Mouse (Mus musculus): ENCODE measurements at regions not wholly inside any gene's neighbourhood (a gene's known extent, or its start where the extent isn't known, plus 50 kb on each side); places are given as distances from the start of the nearest gene placed in this dataset.

DNA sequence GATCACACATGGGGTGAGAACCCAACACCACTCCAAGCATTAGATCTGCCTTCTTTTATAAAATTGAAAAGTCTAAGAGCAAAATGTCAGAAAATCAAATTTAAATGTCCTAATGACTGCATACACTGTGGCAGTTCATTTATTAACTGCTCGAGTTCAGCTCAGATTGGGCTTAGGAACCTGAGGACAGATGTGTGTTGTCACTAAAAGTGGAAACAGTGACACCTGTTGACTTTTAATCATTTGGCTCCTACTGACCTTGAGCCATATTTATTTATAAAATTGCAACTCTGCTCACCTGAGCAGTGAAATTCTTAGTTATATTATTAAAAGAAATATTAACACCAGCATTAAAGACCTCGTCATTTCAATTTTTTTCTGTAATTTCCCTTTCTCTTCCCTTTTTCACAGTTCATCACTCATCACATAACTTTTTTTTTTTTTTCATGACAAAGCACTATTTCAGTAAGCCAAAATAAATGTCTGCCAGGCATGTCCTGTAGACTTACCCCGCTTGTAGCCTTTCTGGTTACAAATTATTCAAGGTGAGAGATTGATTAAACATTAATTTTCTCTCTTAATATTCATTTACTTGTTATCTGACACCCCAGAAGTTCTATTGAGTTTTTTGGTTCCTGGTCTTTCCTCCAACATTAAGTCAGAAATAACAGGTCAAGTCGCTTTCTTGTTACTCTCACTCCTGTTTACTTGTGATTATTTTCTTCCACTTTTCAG lies 274.2 kb upstream of the Tet2 start:
- Histone ChIP-seq H3K9me3 (ENCODE audit: control insufficient read depth, insufficient read depth, low read depth, low read length) (no peaks in the 10 kb centered on the region), H3K9ac (ENCODE audit: insufficient read depth, low read depth, low read length, poor library complexity, severe bottlenecking) (no peak overlapping the region), H3K4me3 (ENCODE audit: insufficient read depth in 1 of 2, low read depth in 1 of 2, low read length in 2 of 2, poor library complexity in 1 of 2, severe bottlenecking in 1 of 2) (no peak overlapping the region), H3K36me3 (ENCODE audit: control insufficient read depth, insufficient read depth, low read length, poor library complexity, severe bottlenecking) (no peaks in the 10 kb centered on the region), H3K27ac (ENCODE audit: insufficient read depth, low read depth, low read length, poor library complexity, severe bottlenecking) (no peak overlapping the region), H3K4me1 (ENCODE audit: control insufficient read depth in 2 of 2, insufficient read depth in 2 of 2, low read length in 2 of 2, poor library complexity in 1 of 2) (no peaks in the 10 kb centered on the region)
- DNase-seq (ENCODE audit: low read depth, low spot score), result no peak
- in situ Hi-C loops (cut with MboI; ENCODE audit: low sequenced_read_pairs in 2 of 2, unreplicated experiment in 2 of 2), result no loop called here
- TF ChIP-seq HCFC1 (IDR thresholded peaks at IDR 0.05; ENCODE audit: borderline replicate concordance, insufficient read depth, low read length) (no peak), MAFK (IDR thresholded peaks at IDR 0.05; ENCODE audit: insufficient read depth, low read depth, low read length) (no peak), ZNF384 (IDR thresholded peaks at IDR 0.05; ENCODE audit: low read depth, low read length) (no peak), ZC3H11A (IDR thresholded peaks at IDR 0.05; ENCODE audit: borderline replicate concordance, low read depth, low read length) (no peak), CHD2 (IDR thresholded peaks at IDR 0.05; ENCODE audit: low read depth, low read length) (no peak)

- no peak for DNase-seq (ENCODE audit: low read depth, low spot score)
- Histone ChIP-seq H3K4me1 (ENCODE audit: control insufficient read depth in 2 of 2, insufficient read depth in 2 of 2, low read length in 2 of 2, poor library complexity in 1 of 2) (no peaks in the 10 kb centered on the region), H3K9ac (ENCODE audit: insufficient read depth, low read depth, low read length, poor library complexity, severe bottlenecking) (no peak overlapping the region), H3K9me3 (ENCODE audit: control insufficient read depth, insufficient read depth, low read depth, low read length) (no peaks in the 10 kb centered on the region), H3K4me3 (ENCODE audit: insufficient read depth in 1 of 2, low read depth in 1 of 2, low read length in 2 of 2, poor library complexity in 1 of 2, severe bottlenecking in 1 of 2) (no peak overlapping the region), H3K36me3 (ENCODE audit: control insufficient read depth, insufficient read depth, low read length, poor library complexity, severe bottlenecking) (no peaks in the 10 kb centered on the region), H3K27ac (ENCODE audit: insufficient read depth, low read depth, low read length, poor library complexity, severe bottlenecking) (no peak overlapping the region)
- in situ Hi-C loops (cut with MboI; ENCODE audit: low sequenced_read_pairs in 2 of 2, unreplicated experiment in 2 of 2), result no loop called here
- TF ChIP-seq ZC3H11A (IDR thresholded peaks at IDR 0.05; ENCODE audit: borderline replicate concordance, low read depth, low read length) (no peak), MAFK (IDR thresholded peaks at IDR 0.05; ENCODE audit: insufficient read depth, low read depth, low read length) (no peak), HCFC1 (IDR thresholded peaks at IDR 0.05; ENCODE audit: borderline replicate concordance, insufficient read depth, low read length) (no peak), ZNF384 (IDR thresholded peaks at IDR 0.05; ENCODE audit: low read depth, low read length) (no peak), CHD2 (IDR thresholded peaks at IDR 0.05; ENCODE audit: low read depth, low read length) (no peak)
These were observed 288.9 kb upstream of the Tet2 start for GRCm38 (mm10) chr3:133833739-133834391.

GRCm38 (mm10) chr3:133834459-133834858 lies 289.5 kb upstream of the Tet2 start:
- no peak overlapping the region for H3K27ac ChIP-seq (ENCODE audit: insufficient read depth, low read depth, low read length, poor library complexity, severe bottlenecking)
- DNase-seq (ENCODE audit: low read depth, low spot score), result no peak
- H3K9me3 ChIP-seq (ENCODE audit: control insufficient read depth, insufficient read depth, low read depth, low read length), result no peaks in the 10 kb centered on the region
- H3K4me3 ChIP-seq (ENCODE audit: insufficient read depth in 1 of 2, low read depth in 1 of 2, low read length in 2 of 2, poor library complexity in 1 of 2, severe bottlenecking in 1 of 2), result no peak overlapping the region
- no peaks in the 10 kb centered on the region for H3K36me3 ChIP-seq (ENCODE audit: control insufficient read depth, insufficient read depth, low read length, poor library complexity, severe bottlenecking)
- H3K4me1 ChIP-seq (ENCODE audit: control insufficient read depth in 2 of 2, insufficient read depth in 2 of 2, low read length in 2 of 2, poor library complexity in 1 of 2), result no peaks in the 10 kb centered on the region
- H3K9ac ChIP-seq (ENCODE audit: insufficient read depth, low read depth, low read length, poor library complexity, severe bottlenecking), result no peak overlapping the region
- in situ Hi-C loops (cut with MboI; ENCODE audit: low sequenced_read_pairs in 2 of 2, unreplicated experiment in 2 of 2), result no loop called here
- no peak for TF ChIP-seq MAFK (IDR thresholded peaks at IDR 0.05; ENCODE audit: insufficient read depth, low read depth, low read length)
- no peak for TF ChIP-seq ZNF384 (IDR thresholded peaks at IDR 0.05; ENCODE audit: low read depth, low read length)
- TF ChIP-seq CHD2 (IDR thresholded peaks at IDR 0.05; ENCODE audit: low read depth, low read length), result no peak
- no peak for TF ChIP-seq HCFC1 (IDR thresholded peaks at IDR 0.05; ENCODE audit: borderline replicate concordance, insufficient read depth, low read length)
- no peak for TF ChIP-seq ZC3H11A (IDR thresholded peaks at IDR 0.05; ENCODE audit: borderline replicate concordance, low read depth, low read length)

GRCm38 (mm10) chr3:133846301-133846700 lies 301.4 kb upstream of the Tet2 start:
- H3K36me3 ChIP-seq (ENCODE audit: control insufficient read depth, insufficient read depth, low read length, poor library complexity, severe bottlenecking), result no peaks in the 10 kb centered on the region
- no peaks in the 10 kb centered on the region for H3K9me3 ChIP-seq (ENCODE audit: control insufficient read depth, insufficient read depth, low read depth, low read length)
- H3K9ac ChIP-seq (ENCODE audit: insufficient read depth, low read depth, low read length, poor library complexity, severe bottlenecking), result no peak overlapping the region
- no peak overlapping the region for H3K4me3 ChIP-seq (ENCODE audit: insufficient read depth in 1 of 2, low read depth in 1 of 2, low read length in 2 of 2, poor library complexity in 1 of 2, severe bottlenecking in 1 of 2)
- peak; percentile 61; the same call in 1 of the 2 replicates for TF ChIP-seq ZNF384 (IDR thresholded peaks at IDR 0.05; ENCODE audit: low read depth, low read length)
- TF ChIP-seq HCFC1 (IDR thresholded peaks at IDR 0.05; ENCODE audit: borderline replicate concordance, insufficient read depth, low read length), result no peak
- TF ChIP-seq MAFK (IDR thresholded peaks at IDR 0.05; ENCODE audit: insufficient read depth, low read depth, low read length), result no peak
- TF ChIP-seq ZC3H11A (IDR thresholded peaks at IDR 0.05; ENCODE audit: borderline replicate concordance, low read depth, low read length), result no peak
- TF ChIP-seq CHD2 (IDR thresholded peaks at IDR 0.05; ENCODE audit: low read depth, low read length), result no peak
- H3K4me1 ChIP-seq (ENCODE audit: control insufficient read depth in 2 of 2, insufficient read depth in 2 of 2, low read length in 2 of 2, poor library complexity in 1 of 2), result no peaks in the 10 kb centered on the region
- in situ Hi-C loops (cut with MboI; ENCODE audit: low sequenced_read_pairs in 2 of 2, unreplicated experiment in 2 of 2), result no loop called here
- no peak overlapping the region for H3K27ac ChIP-seq (ENCODE audit: insufficient read depth, low read depth, low read length, poor library complexity, severe bottlenecking)
- DNase-seq (ENCODE audit: low read depth, low spot score), result no peak

All from ES-E14 (cell line).